Mouse (Mus musculus) kidney, adult 10 weeks (tissue): Measurements from ENCODE around the gene Osm. TPM values are rescaled to one million over a fixed set of nuclear protein-coding genes. Genes with fewer than 3 reads are reported as not detected.

Source experiments
- polyA plus RNA-seq: library from polyadenylated mRNA; stranded (reverse); fragments of 350-450 nt; fragmentation: Illumina TruSeq; extraction: RNeasy Lipid Tissue Mini Kit (QIAGEN cat#74804); gene quantifications from one replicate; pipeline ENCODE4 v1.2.3, GENCODE M21; 2014; ENCODE audit warnings: low read depth, low replicate concordance

Osm gene
- polyA plus RNA-seq, result not detected

DNA sequence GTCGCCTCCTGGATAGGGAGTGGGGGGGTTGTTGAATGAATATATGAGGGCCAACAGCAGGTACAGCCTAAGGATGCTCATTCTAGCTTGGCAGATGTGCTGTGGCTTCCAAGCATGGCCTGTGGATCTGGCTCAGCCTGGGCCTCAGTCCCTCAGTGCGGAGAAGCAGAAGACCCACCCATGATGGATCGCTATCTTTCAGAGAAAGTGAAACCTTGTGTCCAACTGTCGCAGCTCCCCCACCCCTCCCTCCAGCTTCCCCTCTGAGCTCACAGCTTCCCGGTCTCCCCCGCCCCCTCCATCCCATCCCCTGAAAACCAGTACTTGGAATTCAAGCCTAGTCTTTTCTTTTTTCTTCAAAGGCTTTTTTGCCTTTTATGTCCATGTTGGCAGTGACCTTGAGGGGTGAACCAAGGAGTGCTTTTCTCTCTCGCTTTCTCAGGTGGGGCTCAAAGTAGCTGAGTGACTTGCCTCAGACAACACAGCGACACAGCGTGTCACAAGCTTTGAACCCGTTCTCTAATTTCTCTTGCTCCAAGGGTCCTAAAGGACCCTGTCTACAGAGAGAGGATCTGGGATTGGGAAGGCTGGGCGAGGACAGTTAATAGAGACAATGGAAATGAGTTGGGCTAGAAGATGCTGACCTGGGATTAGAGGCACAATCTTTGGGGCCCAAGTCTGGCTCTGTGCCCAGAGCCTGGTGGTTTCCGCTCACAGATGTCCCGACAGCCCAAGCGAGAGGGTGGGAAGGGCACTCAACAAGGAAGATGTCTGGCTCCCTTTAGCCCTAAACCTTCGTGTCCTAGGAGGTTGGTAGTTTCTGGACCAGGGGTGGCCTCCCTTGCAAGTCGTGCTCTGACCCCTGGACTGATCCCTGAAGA is at the start of gene Osm:
Gene Osm (plus strand): TSS at position 756 of the 881 bp plus-strand sequence.

DNA sequence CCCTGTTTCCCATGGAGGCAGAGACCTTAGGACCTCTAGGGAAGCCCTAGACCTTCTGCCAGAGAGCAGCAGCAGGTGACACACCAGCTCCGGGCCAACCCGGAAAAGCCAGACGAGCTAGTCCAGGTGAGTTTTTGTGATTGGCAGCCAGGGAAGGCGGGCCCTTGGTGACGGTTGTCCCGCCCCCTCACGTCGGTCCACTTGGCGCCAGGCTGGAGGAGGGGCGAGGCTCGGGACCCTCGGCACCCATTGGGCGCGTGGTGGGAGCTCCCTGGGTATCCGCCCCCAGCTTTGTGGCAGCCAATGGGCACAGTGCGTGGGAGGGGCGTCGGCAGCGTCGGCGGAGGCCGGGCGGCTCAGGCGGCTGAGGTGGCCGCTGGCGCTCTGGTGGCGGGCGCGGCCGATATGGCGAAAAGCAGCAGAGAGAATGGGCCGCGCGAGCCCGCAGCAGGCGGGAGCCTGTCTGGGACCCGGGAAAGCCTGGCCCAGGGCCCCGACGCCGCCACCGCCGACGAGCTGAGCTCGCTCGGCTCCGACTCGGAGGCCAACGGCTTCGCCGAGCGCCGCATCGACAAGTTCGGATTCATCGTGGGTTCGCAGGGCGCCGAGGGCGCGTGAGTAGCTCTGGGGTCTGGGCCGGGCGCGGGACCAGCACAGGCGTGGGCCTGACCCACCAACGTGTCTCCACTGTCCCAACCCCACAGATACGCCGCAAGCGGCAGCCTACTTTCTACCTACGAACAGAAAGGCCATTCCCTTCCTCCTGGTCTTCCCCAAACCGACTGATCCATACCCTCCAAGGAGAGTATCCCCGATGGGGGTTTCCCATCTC is 49.5 kb upstream of the Osm start, which contains the start of gene Tbc1d10a:
Gene Tbc1d10a (plus strand): TSS at position 304 of the 832 bp plus-strand sequence.

DNA sequence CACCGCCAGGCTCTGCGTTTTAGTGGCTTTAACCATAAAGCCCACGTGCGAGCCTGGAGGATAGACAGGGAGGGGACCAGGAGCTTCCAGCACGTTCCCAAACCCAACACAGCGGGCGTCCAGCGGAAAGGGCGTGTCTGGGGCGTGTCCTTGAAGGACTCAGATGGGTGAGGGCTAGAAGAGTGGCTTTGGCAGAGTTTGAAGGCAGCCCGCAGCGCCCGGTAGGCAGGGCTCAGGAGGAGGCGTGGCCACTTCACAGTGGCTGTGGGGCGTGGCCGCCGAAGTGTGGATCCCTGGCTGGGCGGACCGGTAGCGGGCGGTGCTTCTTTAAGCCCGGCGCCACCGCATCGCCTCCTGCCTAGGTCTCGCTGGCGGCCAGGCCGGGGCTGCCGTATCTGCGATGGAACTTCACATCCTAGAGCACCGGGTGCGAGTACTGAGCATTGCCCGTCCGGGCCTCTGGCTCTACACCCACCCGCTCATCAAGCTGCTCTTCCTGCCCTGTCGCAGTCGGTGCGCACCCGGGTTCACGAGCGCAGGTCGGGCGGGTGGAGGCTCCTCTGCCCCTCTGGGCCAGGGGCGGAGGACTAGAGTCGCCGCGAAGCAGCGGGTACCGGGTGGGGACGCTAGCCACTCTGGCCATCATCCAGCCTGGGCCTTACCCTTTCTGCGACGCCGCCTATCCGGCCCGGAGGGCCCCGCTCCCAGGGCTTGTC is 18.1 kb upstream of the Osm start, which contains the start of gene Castor1:
Gene Castor1 (plus strand): TSS at position 312 of the 716 bp plus-strand sequence.

DNA sequence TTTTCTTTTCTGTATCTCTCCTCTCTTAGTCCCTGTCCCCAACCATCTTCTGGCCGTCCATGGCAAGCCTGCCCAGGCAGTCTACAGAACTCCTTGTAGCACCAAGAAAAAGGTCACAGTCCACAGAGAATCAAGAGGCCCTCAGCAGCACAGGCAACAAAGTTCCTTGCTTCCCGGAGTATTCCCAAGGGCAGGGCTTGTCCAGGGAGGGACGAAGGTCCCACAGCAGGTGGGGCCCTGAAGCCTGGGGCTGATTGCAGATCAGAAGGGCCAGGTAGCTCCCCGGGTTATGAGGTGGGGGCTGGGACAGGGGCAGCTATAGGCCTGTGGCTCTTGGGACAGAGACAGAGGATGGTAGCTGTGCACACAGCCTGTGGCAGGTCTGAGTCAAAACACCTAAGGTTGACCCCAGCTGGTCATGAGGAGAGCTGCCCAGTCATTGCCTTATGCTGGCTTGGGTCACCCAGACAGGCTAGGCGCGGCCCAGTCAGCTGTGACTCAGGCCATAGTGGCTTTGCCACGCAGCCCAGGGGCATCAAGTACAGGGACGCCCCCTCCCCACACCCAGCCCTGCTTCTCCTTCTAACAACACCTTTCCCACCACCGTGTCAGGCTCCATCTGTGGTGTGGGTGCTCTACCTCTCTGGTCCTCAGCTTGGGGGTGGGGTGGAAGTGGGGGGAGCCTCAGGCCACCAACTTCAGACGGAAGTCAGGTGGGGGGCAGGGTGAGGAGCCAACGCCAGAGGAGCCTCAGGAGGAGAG is 20.8 kb downstream of the Osm start, which contains the start of gene Lif:
Gene Lif (plus strand): TSS at position 712 of the 762 bp plus-strand sequence.

Other genes starting within 250 kb of the Osm start
- not detected for gene Sec14l4, start 205.0 kb upstream of the Osm start, polyA plus RNA-seq
- gene Sec14l3, start 171.6 kb upstream of the Osm start, polyA plus RNA-seq, result 30.7 TPM
- 12.0 TPM for gene Mtfp1, start 141.0 kb upstream of the Osm start, polyA plus RNA-seq
- gene Sec14l2, start 113.0 kb upstream of the Osm start, polyA plus RNA-seq, result 0.85 TPM
- 2.9 TPM for gene Rnf215, start 101.2 kb upstream of the Osm start, polyA plus RNA-seq
- gene Ccdc157, start 76.1 kb upstream of the Osm start, polyA plus RNA-seq, result 3.9 TPM
- 10.2 TPM for gene Sf3a1, start 76.1 kb upstream of the Osm start, polyA plus RNA-seq
- not detected for gene Tbc1d10a, start 49.6 kb upstream of the Osm start, polyA plus RNA-seq
- not detected for gene Castor1, start 18.2 kb upstream of the Osm start, polyA plus RNA-seq
- not detected for gene Lif, start 21.1 kb downstream of the Osm start, polyA plus RNA-seq
- gene Hormad2, start 204.7 kb downstream of the Osm start, polyA plus RNA-seq, result not detected